Mouse (Mus musculus): ENCODE results near the gene Dlg2. TPM values are rescaled to one million over a fixed set of nuclear protein-coding genes. Genes with fewer than 3 reads are reported as not detected.

Gene Dlg2
- polyA plus RNA-seq, 3 experiments from 2014 or later = 0.83 to 3.5 (median 1.1) TPM

- ATAC-seq = no peak
Measured at GRCm38 (mm10) chr7:92424703-92425102, 1948.2 kb downstream of the Dlg2 start.

- ATAC-seq = no peak
Measured at GRCm38 (mm10) chr7:92427280-92427679, 1950.8 kb downstream of the Dlg2 start.

GRCm38 (mm10) chr7:92428629-92429028 lies 1952.2 kb downstream of the Dlg2 start:
- no peak for ATAC-seq

- ATAC-seq = no peak
Measured at GRCm38 (mm10) chr7:92430254-92430653, 1953.8 kb downstream of the Dlg2 start.

- ATAC-seq = no peak
Measured at GRCm38 (mm10) chr7:92437168-92437567, 1960.7 kb downstream of the Dlg2 start.

GRCm38 (mm10) chr7:92439503-92440487 lies 1963.3 kb downstream of the Dlg2 start:
- no peak for ATAC-seq

GRCm38 (mm10) chr7:92441611-92442010 lies 1965.1 kb downstream of the Dlg2 start:
- ATAC-seq = no peak

DNA sequence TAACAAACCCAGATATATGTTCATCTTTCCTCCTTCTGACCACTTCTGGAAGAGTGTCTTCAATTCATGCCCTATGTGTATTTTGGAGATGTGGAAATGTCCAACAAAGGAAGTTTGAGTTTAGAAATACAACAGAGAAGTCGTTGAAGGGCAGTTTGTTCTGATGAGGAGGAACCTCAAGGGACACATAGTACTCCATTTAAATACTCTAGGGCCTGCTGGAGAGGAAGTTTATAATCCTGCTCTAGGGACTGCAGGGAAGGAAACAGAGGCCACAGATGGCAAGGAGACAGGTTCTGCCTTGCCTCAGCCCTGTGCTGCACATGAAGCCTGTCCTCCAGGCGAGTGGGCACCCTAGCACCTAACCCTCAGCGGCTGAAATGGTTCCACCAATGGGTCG lies 1965.6 kb downstream of the Dlg2 start:
- ATAC-seq = no peak

DNA sequence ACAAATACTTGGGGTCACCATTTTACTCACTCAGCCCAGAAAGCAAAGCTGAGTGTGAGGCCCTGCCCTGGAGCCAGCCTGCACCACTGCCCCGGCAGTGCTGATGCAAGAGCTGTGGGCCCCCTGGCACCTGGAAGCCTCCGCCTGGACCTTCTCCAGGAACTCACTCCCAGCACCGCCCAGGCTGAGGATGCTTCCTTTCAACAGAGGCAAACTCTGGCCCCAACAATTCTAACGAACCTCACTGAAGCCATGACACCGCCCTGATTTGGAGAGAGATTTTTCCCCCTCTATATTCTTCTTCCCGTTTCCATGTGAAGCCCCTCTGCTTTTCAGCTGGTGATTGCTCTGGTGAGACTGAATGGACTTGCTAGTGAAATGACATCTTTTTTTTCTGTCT lies 1971.5 kb downstream of the Dlg2 start:
- ATAC-seq = no peak

DNA sequence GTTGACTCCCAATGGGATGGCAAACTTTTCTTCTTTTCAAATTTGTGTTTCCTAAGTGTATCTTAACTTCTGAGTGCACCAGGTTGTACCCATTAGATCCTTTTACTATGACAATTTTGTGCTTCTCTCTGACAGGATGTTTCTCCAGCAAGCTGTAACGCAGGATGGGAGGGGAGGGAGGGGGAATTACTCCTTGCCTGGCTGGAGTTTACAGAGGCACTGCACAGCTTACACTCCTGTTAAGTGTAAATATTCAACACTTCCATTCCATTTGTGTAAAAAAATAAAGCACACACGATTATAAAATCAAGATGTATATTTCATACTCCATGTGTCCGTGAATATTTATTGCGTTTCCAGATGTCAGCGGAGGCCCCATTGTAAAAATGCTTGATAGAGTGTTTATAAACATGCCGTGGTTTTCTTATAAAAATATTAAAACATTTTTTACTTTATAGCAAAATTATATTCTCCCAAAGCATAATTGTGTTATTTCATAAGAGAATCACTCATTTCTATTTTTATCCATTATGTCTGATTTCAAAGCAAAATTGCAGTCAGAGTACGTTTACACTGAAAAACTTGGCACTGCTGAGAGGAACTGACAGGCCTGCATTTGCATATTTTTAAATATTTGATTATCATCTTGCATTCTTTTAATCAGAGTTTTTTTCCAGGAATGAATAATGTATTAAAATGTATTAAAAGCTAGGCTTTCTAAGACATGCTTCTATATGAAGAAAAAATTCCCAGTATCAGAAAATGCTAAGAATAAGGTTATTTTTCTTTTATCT lies 1972.5 kb downstream of the Dlg2 start:
- no peak for ATAC-seq

DNA sequence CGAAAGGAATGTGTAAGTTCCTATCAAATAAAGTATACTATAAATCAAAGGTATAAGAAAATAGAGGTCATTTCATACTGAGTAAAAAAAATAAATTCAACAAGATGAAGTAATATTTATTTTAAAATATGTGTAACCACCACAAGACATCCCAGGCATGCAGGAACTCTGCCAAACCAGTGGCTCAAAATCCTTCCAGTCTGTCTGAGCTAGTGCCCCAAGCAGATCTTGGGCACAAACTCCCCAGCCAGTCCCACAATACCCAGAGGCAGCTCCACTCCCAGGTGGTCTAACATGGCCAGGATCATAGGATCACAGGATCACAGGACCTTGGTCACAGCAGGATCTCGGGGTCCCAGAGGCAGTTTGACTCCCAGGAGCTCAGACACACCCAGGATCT lies 1977.7 kb downstream of the Dlg2 start:
- ATAC-seq = no peak

- no peak for ATAC-seq
Measured at GRCm38 (mm10) chr7:92455927-92456326, 1979.5 kb downstream of the Dlg2 start.

DNA sequence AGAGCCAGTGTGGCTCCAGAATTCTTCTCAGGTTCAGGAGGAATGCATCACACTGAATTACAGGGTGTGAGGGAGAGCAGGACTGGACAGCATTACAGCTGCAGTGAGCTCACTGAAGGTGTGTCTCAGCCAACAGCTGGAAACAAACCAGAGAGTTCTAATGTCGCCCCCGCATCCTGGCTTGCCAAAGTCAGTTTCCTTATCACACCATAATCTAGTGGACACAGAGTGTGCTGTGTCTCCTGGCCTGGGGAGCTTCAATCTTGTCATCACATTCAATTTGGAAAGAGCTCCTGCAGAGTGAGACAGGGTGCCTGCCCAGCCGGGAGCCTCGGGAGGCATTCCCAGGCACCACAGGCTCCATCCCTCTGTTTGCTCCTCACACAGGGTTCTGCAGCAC lies 1981.3 kb downstream of the Dlg2 start:
- ATAC-seq = no peak

DNA sequence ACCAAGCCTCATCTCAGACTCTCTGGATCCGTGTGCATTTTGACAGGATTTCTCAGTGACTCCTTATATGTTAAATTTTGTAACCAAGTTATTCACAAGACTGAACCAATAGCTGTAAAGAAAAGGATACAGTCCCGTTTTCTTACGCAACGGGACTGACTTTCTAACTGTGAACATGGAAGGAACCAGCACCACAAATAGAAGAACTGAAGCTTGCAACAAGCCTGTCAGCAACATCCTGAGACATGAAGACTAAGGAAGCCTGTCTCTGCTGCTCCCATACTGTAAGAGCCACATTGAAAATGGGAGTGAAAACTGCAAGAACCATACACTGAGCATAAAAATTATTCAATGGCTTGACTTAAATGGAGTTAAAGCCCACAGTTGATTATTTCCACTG lies 1981.8 kb downstream of the Dlg2 start:
- no peak for ATAC-seq

DNA sequence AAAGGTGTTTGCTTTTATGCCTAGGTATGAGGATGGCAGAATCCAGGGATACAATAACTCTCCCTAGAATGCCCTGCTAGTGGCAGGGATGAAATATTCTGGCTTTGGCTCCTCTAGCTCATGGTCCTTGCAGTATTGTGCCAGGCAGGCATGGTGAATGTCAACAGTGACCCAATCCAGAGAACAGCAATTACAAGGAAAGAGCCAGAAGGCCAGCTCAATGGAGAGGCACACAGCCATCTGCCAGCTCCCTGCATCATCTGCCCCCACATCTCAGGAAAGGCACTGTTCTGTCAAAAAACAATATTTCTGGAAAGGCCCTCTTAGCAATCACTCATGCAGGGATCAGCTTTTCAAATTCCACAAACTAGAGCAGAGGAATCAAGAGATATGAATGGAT lies 1984.1 kb downstream of the Dlg2 start:
- no peak for ATAC-seq

- ATAC-seq = no peak
Measured at GRCm38 (mm10) chr7:92461256-92461655, 1984.8 kb downstream of the Dlg2 start.

- no peak for ATAC-seq
Measured at GRCm38 (mm10) chr7:92463080-92463877, 1986.8 kb downstream of the Dlg2 start.

DNA sequence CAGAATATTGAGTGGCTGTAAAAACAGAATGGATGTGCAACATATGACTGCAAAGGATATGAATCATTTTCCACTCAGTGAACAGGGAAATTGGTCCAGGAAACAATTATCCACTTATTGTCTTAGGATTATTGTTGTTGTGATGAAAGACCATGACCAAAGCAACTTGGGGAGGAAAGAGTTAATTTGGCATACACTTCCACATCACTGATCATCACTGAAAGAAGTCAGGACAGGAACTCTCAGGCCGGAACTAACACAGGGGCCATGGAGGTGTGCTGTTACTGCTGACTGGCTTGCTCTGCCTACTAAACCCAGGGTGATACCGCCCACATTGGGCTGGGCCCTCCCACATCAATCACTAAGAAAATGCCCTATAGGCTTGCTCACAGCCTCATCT lies 1987.8 kb downstream of the Dlg2 start:
- ATAC-seq = no peak

DNA sequence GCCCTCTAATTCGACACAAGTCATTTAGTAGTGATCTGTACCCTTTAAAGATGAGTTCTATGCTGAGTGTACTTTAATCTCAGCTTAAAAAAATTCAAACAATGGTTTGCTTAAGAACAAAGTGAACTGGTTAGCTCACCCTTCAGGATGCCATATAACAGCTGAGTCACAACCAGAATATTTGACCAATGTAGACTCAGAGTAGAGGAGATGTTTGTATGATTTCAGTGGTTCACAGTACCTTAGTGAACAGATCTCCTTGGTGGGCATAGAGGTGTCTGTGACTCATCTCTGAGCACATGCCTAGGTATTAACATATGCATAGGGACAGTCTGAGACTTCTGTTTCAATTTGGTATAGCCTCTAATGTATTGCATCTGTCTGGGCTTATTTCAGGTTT lies 2002.7 kb downstream of the Dlg2 start:
- no peak for ATAC-seq

GRCm38 (mm10) chr7:92479748-92480147 lies 2003.3 kb downstream of the Dlg2 start:
- ATAC-seq = no peak

GRCm38 (mm10) chr7:92483346-92483745 lies 2006.9 kb downstream of the Dlg2 start:
- no peak for ATAC-seq

DNA sequence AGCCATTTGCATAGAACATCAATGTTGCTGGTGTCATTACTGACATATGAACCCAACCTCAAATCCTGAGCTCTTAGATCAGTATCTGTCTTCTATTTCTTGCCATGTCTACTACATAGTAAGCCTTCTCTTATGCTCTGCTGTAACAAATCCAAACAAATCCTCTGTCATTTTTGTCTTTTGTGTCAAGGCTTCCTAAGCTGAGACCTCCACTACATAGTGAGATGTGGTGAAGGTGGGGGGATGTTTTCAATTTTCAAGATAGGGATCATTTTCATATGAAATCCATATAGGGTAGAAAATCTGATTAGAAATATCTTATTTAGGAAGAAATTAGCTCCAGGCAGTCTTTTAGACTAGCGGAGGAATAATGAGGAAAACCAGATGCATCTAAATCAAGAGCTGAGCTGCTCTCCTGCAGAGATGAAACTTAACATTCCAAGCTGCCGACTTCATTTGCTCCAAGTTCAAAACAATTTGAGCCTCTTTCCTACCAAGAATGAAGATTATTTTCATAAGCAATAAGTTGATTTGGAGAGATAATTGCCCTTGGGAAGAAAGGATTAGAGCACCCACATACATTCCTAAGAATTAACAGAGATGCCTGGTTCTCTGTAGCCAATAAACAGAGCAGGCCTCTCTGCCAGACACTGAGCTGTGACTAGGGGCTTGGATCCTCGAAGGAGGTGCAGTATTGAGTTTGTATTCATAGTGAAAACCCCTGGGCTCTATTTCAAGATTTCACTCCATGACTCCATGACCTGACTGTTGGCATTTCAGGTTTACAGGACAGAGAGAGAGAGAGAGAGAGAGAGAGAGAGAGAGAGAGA lies 2009.6 kb downstream of the Dlg2 start:
- no peak for ATAC-seq
